Mouse (Mus musculus): ENCODE data around the gene Slc25a15.

Gene Slc25a15

GRCm38 (mm10) chr8:22398142-22398951, at the start of gene Slc25a15:
Gene Slc25a15 (minus strand): TSS chr8:22398597.
- in situ Hi-C loops (cut with MboI, MseI) = loop anchor here (25.0 kb wide), 1 partner anchor 1836 kb away; no protein-coding TSS in a partner anchor

GRCm38 (mm10) chr8:22411971-22412370, 13.6 kb upstream of the Slc25a15 start:
- in situ Hi-C loops (cut with MboI, MseI) = no loop called here

GRCm38 (mm10) chr8:22411282-22411702, 12.9 kb upstream of the Slc25a15 start, which contains the start of gene Mrps31:
Gene Mrps31 (plus strand): TSS chr8:22411361.
- in situ Hi-C loops (cut with MboI, MseI) = no loop called here

DNA sequence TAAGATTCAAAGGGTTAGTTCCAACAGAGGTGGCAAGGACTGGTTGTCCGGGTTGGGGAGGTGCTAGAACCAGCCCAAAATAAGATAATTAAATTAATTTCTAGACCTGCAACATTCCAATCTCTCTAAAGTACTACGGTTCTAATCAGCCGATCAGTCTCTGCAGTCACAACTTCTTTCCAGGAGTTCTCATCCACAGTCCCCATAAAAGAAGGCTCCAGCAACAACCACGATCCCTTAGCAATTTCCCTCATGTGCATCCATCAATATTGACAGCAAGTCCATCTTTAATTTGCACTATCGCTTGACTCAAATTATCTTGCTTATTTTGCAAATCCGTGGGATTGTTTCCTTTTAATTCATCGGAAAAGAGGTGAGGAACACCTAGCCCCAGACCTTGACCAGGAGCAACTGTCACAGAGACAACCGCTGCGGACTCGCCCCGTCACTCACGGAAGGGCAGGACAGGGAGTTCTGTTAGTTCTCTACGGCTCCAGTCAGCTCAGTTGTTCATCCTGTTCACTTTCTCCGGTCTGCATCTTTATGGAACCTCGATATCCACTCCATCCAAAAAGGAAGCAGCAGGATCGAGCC, 12.4 kb upstream of the Slc25a15 start:
- in situ Hi-C loops (cut with MboI, MseI) = no loop called here

- in situ Hi-C loops (cut with MboI, MseI) = no loop called here
These were observed 7.3 kb upstream of the Slc25a15 start for GRCm38 (mm10) chr8:22405733-22406132.

DNA sequence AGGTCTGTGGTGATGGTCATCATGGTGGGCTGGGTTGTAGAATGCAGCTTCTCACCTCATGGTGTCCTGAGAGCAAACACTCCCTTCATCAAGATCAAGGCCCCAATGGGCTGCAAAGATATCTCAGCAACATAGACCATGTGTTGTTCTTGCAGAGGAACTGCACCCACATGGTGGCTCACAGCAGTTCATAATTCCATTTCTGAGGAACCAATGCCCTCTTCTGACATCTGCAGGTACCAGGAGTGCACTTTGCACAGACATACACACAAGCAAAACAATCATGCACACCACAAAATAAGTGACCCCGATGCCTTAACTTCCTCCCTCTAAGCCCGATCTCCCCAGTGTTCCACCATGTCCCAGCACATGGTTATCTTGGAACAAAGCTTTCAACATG, 4.8 kb upstream of the Slc25a15 start:
- in situ Hi-C loops (cut with MboI, MseI) = no loop called here

- in situ Hi-C loops (cut with MboI, MseI) = no loop called here
These were observed 2.2 kb upstream of the Slc25a15 start for GRCm38 (mm10) chr8:22400593-22400992.

GRCm38 (mm10) chr8:22399285-22399880, 986 bp upstream of the Slc25a15 start:
- in situ Hi-C loops (cut with MboI, MseI) = loop anchor here (25.0 kb wide), 1 partner anchor 1837 kb away; no protein-coding TSS in a partner anchor

DNA sequence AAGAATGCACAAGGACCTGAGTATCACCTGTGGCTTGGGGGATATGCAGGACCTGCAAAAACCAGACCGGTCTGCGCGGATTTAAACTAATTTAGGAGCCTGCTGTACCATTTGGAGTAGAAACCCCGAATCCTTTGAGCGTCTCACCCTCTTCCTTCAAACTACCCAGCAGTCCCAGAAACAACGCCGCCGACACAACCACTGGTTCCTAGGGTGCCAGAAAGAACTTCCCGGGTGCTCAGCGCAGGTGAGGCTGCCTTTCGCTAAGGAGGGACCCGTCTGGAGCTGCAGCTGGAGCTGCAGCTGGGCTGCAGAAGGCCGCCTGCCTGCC, 621 bp downstream of the Slc25a15 start:
- in situ Hi-C loops (cut with MboI, MseI) = loop anchor here (25.0 kb wide), 1 partner anchor 1835 kb away; no protein-coding TSS in a partner anchor

DNA sequence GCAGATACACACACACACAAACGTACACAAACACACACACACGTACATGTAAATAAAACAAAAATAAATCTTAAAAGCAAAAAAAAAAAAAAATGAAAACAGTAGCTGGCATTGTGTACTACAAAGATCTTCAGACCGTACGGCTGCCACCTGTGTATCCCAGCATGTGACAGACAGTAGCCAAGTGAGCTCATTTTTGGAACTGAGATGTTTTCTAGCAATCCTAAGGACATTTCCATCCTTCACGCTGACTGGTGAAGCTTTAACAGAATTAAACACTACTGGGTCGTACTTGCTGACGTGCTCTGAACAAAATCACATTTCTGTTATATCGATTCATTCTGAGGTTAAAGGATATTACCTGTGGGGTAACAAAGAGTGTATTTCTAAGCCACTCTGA, 3.1 kb downstream of the Slc25a15 start:
- in situ Hi-C loops (cut with MboI, MseI) = loop anchor here (25.0 kb wide), 1 partner anchor 1833 kb away; no protein-coding TSS in a partner anchor

- in situ Hi-C loops (cut with MboI, MseI) = loop anchor here (25.0 kb wide), 1 partner anchor 1832 kb away; no protein-coding TSS in a partner anchor
These were observed 3.9 kb downstream of the Slc25a15 start for GRCm38 (mm10) chr8:22394471-22394870.

DNA sequence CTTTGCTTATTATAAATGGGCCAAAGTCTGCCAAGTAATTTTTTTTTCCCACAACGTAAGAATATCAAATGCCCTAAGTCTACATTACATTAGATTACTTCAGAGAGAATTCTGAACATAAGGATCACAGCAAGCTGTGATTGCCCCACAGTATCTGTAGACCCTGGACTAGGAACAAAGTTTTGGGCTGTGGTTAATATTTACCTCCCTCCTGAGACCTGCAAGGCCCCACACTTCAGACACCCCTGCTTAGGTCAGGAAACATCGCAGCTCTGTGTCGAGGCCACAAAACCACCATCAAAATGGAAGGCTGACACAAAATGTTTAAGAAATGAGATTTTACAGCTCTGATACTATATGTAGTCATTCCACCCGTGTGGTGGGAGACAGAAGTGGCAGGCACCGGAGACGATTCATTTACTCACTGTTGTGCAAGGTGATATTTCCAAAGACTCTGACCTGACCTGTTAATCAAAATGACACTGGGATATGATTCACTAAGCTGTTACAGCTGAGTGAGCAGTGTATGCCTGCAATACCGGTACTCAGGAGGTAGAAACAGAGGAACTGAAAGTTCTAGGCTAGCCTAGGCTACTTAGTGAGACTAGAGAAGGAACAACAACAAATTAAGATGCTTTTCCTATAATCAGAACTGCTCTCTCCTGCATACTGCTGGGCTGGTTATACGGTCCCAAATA, 7.5 kb downstream of the Slc25a15 start:
- in situ Hi-C loops (cut with MboI, MseI) = loop anchor here (25.0 kb wide), 1 partner anchor 1829 kb away; no protein-coding TSS in a partner anchor

DNA sequence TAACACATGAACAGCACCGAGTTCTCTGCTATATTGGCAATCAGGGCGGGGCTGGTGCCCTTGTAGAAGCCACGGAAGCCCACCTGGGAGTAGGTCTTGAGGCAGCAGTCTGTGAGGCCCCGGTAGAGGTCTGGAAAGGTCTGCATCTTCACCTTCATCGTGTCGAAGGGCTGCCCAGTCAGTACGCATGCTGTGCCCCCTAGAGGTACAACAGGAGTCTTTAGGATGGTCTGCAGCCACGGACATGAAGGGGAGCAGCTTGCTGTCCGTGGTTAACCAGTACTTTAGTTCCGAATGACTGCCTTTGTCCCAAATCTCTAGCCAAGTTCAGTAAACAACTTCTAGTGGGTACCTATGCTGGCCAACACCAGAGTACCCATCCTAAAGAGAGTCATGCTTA, 8.5 kb downstream of the Slc25a15 start:
- in situ Hi-C loops (cut with MboI, MseI) = loop anchor here (25.0 kb wide), 1 partner anchor 1828 kb away; no protein-coding TSS in a partner anchor

DNA sequence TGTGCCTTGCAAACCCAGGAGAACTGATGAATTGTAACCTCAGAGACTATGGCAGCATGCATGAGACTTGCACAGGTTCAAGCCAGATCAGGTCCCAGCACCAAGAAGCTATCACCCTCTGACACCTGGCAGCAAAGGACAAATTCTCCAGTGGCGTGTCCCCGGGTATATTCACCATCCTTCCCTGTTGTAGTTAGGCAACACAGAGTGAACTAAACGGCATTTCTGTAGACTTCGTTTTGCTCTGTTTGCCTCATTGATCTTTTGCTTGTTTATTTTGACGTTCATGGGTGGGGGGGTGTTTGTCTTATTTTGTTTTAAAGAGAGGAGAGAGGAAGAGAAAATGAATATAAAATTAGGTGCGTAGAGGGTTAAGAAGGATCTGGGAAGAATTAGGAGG, 13.2 kb downstream of the Slc25a15 start:
- in situ Hi-C loops (cut with MboI, MseI) = loop anchor here (25.0 kb wide), 1 partner anchor 1823 kb away; no protein-coding TSS in a partner anchor

DNA sequence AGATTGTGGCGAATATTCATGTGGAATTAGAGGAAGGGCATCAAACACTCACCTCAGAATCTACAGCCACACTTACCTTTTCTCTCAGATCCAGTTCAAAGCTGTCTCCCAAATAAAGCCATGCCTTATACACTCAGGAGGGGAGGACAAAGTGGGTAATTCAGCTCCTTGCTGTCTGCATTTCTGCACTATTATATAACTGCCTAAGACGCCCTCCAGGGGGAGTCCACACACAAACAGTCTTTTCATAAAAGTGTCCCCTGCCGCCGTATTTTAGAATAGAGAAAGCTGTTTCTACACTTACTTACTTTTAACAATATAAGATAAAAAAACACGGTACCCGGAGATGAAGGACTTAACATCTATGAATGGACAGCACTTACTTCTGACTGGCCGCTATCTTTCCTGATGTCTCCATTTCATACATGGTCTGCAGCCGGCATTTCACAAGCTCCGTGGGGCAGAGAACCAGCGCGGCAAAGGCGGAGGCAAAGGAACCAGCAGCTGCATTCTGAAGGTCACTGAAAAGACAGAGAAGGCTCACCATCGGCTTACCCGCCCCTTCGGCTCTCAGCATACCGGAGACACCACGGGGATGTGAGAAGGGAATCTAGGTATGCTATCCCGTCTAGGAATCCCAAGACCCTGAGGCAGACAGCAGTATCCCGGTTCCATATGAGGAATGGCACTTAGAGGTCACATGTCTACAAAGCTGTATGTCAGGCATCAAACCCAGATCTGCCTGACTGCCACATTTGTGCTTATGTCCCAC, 15.4 kb downstream of the Slc25a15 start:
- in situ Hi-C loops (cut with MboI, MseI) = loop anchor here (25.0 kb wide), 1 partner anchor 1821 kb away; no protein-coding TSS in a partner anchor

DNA sequence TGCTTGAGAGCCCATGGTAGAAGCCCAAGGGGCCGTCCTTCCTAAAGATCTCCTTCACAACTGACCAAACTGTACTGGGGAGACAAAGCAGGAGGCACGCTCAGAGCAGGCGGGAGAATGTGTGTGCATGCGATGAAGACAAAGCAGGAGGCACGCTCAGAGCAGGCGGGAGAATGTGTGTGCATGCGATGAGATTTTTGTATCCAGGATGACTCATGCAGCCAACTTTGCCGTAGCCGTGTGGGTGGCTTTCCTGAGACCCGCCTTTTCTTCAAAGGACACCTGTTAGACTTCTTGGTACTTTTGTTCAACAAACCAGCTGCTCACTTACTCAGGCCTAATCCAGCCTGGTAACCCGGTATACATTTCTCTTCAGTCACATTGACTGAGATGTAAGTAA, 17.5 kb downstream of the Slc25a15 start:
- in situ Hi-C loops (cut with MboI, MseI) = loop anchor here (25.0 kb wide), 1 partner anchor 1819 kb away; no protein-coding TSS in a partner anchor

GRCm38 (mm10) chr8:22376903-22377302, 21.5 kb downstream of the Slc25a15 start:
- in situ Hi-C loops (cut with MboI, MseI) = loop anchor here (25.0 kb wide), 1 partner anchor 1815 kb away; no protein-coding TSS in a partner anchor

- in situ Hi-C loops (cut with MboI, MseI) = loop anchor here (25.0 kb wide), 1 partner anchor 1814 kb away; no protein-coding TSS in a partner anchor
These were observed 22.1 kb downstream of the Slc25a15 start for GRCm38 (mm10) chr8:22376311-22376710.

DNA sequence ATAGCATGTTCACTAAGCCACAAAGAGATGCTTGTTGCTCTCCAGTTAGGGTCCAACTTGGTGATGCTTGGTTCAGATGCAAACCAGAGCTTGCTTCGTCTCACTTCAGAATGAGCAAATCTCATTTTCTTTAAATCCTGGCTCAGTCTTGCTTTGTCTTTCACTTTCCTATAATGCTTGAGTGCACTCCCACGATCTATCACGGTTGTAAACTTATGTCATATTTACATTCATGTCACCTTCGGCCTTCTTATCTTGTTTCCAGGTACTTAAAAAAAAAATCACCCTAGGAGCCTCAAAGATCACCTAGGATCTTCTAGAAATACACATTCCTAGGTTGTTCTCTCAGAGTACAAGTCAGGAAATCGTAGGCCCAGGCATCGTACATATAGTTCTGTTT, 38.5 kb downstream of the Slc25a15 start:
- in situ Hi-C loops (cut with MboI, MseI) = no loop called here

DNA sequence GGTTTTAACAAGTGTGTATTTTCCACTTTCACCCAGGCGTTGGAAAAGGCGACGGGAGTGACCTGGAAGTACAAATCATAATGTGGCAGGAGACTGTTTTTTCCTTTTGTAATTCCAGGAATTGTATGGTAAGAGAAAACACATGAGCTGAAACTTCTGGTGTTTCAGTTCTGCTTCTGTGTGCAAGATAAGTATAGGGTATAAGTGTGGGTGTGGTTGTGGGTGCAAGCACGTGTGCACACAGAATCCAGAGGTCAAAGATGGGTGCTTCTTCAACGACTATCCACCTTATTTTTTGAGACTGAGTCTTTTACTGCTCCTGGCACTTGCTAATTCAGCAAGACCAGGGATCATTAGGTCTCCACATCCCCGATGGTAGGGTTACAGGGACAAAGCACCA, 39.0 kb downstream of the Slc25a15 start:
- in situ Hi-C loops (cut with MboI, MseI) = no loop called here

All from T-helper 2 cell (primary cell).